Mouse (Mus musculus) CD8-positive naive resting alpha-beta T cell, adult 2 months (primary cell): ENCODE data around the gene Rhbdl1.
A peak's percentile ranks its signal among the peaks of the same experiment; 100 is the strongest.
"Not testable (repeated sequence)": the region's sequence is repeated elsewhere in the genome, so short reads cannot be mapped to it uniquely, and the experiment has no call there.

Experiments
- DNase-seq, 2 experiments: peaks; one replicate each; pipeline ENCODE4 v3.0.0; 2022; ENCODE audit warnings: low read depth in 2 of 2, low spot score in 2 of 2

Rhbdl1 gene

DNA sequence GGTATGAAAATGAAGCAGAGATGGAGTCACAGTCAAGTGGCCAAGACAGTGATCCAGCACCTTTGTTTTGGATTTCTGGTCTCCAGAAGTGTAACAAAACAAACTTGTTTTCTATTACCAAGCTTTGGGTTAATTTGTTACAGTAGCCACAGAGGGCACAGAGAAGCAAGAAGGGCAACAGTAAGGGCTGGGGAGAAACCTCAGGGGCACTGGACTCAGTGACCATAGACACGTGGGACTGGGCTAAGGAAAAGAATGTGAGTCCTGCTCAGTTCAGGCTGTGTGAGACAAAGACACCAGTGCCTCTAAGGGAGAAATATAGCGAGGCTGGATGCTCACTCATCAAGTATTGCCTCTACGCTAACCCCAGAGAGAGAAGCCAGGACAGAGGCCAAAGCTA is 35.6 kb upstream of the Rhbdl1 start:
- no peak for DNase-seq

DNA sequence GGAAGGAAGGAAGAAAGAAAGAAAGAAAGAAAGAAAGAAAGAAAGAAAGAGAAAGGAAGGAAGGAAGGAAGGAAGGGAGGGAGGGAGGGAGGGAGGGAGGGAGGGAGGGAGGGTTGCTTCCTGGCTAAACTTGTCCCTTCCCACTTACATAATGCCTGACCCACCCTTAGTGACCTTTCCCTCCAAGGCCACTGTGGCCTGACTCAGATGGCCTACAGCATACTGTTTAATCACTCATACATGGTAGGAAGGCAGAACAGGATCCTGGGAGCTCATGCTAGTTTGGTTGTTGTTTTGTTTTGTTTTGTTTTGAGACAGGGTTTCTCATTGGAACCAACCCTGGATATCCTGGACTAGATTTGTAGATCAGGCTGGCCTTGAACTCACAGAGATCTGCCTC is 34.5 kb upstream of the Rhbdl1 start:
- DNase-seq: not testable (repeated sequence)

DNA sequence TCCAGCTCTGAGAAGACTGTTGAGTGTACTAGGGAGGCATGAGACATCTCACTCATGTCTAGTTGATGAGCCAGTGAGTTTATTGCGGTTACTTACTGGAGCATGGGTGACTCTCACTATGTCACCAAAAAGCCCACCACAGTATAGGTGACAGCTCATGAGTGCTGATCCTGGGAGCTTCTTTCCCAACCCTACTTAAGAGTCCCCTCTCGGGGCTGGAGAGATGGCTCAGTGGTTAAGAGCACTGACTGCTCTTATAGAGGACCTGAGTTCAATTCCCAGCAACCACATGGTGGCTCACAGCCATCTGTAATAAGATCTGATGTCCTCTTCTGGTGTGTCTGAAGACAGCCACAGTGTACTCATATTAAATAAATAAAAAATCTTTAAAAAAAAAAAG is 32.9 kb upstream of the Rhbdl1 start:
- no peak for DNase-seq

DNA sequence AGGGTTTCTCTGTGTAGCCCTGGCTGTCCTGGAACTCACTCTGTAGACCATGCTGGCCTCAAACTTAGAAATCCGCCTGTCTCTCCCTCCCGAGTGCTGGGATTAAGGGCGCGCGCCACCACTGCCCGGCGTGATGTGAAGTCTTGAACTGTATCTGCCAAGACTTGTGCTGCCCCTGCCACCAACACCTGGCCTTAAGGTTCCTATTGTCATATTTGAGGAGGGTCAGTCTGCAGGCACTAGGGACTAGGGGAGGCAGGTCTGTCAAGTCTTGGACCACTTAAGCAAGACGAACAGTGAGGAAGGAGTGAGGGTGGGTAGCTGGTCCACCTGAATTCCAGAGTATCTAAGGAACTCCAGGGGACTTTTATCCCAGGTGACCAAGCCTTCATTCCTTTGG is 32.4 kb upstream of the Rhbdl1 start:
- DNase-seq: no peak

DNA sequence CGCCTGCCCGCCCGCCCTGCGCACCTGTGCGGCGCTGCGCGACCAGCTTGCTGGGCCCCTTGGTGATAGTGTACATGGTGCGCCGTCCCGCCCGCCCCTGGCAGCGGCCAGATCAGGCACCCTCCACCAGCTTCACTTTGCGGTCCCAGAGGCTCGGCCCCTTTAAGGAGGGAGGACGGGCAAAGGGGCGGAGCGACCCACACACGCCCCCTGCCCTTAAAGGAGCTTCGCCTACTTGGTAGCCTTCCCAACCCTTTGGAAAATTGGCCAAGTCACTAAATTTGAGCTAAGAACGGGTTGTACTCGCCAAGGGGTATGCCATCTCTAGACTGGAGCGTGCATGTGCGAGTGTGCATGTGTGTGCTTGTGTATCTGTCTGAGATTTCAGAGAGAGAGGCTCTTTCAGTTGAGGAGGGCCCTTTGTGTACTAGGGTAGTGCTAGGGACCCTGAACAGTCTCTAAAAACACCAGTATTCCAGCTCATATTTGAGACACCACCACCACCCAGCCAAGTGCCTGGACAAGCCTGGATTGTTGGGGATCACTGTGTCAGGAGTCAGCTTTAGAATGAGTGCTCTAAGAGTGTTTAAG is 31.6 kb upstream of the Rhbdl1 start, which contains the start of gene Mcrip2:
Gene Mcrip2, minus strand, starts transcription at position 164 of the 591 bp plus-strand sequence.
- peak; percentile 41 to 46 for DNase-seq

DNA sequence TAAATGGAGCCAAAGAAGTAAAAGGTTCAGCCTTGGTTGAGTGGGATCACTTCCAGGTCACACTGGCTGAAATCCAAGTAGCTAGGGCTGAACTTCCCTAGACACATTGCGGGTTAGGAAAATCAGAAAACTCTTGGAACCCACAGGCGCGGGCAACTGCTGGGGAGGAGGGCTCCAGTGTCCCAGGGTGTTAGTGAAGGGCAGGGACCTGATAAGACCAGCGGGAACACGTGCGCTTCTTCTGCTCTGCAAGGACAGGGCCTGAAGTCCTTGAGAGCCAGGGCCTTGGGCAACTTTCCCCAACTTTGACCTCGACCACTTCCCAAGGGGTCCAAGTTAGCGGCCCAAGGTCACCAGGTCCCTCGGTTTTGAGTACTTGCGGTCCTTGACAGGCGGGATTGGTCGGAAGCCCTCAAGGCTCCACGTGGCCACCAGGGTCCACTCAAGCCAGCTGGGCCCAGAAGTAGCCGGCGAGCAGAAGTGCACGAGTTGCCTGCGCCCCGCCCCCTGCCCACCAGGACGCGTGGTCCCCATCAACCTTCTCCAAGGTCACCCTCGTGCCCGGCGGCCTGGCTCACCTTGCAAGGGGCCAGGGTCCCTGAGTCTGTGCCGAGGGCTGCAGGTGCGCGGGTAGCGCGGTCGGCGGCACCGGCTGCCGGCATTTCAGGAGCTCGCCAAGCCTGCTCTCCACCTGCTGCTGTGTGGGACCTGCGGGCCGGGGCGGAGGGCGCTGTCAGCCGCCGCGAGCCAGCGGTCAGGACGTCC is 30.9 kb upstream of the Rhbdl1 start:
- DNase-seq: no peak

DNA sequence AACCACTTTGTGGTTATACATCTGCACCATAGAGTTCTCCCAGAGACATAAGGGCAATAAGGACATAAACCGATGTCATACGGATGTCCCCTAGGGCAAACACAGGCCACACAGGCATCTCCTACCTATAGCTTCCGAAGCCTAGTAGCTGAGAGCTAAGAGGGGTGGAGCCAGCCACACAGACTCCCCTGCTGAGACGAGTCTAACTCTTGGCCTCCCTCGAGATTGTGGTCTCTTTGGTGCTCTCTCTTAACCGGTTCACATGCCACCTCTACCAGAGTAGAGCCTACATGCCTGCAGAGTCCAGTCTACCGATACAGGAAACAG is 30.4 kb upstream of the Rhbdl1 start:
- DNase-seq: peak; percentile 21 to 31

DNA sequence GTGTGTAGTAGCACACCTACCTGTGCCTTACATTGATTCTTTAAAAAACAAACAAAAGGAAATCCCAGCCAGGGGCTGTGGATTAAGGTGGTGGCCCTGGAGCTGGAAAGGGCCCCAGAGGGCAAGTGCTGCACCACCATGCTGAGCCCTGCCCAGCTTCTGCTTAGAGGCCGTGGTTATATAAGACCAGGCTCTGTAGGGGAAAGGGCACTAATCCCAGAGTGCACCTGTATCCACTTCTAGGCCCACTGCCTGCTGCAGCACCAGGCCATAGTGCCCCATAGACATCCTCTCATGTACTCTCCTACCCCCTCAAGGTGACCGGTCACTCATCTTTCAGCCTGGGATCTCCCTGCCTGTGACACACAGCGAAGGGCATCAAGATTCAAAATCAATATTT is 29.1 kb upstream of the Rhbdl1 start:
- no peak for DNase-seq

DNA sequence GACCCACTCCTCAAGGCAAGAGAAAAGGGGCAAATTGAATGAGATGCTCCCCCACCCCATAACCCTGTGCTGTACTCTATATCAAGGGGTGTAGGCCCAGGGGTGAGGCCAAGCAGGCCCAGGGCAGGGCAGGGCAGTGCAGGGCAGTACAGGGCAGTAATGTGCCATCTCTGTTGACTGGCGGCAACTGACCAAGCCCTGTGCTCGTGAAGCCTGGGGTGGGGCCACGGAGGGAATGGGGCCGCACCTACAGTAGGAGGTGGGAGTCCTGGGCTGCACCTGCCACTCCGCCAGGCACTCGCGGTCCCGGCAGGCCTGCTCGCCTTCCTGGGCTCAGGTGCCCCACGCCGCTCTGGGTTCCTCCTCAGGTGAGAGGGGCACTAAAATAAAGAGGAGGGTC is 28.2 kb upstream of the Rhbdl1 start:
- DNase-seq: no peak

DNA sequence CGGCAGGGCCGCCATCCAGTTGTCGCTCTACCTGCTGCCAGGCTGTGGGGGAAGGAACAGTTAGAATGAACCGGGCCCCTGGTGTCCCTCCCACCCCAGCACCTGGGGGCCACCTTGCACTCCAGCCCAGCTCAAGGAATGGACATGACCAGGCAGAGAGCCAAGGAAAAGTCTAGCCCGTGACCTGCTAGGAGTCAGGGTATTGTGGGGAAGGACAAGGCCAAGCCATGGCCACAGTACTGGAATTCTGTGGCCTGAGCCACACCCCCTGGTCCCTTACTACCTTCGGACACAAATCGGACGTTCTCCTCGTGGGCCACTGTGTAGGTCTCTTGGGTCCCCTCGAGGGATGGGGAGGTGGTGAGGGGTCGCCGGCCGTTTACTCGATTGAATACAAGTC is 27.2 kb upstream of the Rhbdl1 start:
- no peak for DNase-seq

DNA sequence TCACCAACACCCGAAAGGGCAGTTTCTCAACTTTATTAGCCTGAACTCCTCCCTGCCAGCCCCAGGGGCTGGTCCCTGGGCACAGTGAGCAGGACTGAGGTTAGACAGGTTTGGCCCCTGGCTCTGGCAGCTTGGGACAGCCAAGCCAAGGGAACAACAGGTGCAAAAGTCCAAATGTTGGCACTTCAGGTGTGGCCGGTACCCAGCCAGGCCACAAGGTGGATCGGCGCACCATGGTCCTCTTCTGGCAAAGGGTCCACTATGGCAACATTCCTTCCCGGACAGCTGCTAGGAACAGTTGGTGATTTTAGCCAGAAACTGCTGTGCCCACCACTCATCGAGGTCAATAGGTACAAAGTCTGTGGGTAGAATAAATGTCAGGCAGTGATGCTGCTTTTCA is 26.6 kb upstream of the Rhbdl1 start:
- DNase-seq: no peak

DNA sequence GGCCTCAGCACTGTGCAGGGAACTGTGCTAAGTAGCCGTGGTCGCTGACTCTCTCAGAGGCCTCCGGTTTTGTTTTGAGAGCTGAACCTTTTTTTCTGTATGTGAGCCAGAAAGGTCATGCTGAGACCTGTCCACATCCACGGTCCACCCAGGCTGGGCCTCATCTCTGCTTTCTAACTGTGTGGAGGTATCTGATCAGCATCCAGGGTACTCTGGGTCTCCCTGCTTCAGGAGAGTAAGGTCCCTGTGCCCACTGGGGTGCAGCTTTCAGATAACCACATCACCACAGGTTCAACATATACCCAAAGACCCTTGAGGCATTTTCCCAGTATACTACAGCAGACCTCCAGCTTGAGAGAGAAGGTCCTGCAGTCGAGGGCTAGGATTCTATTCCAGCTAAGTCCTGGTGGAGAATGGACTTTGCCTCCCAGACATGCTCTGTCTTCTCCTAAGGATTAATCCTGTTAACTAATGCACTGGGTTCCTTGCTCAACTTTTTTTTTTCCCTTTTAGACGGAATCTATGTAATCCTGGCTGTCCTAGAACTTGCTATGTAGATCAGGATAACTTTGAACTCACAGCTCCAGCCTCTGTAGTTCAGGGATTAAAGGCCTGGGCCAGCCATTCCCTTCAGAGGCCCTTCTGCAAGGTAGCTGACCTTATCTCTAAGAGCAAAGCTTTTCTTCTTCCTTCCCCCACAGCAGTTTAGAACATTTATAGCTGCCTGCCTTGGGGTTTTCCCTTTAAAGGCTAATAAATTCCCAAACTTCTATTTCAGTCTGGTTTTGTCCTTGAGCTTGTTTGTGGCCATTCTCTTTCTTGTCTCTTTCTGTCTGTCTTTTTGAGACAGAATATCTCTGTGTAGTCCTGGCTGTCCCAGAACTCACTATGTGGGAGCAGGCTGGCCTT is 24.9 kb upstream of the Rhbdl1 start:
- DNase-seq: no peak

DNA sequence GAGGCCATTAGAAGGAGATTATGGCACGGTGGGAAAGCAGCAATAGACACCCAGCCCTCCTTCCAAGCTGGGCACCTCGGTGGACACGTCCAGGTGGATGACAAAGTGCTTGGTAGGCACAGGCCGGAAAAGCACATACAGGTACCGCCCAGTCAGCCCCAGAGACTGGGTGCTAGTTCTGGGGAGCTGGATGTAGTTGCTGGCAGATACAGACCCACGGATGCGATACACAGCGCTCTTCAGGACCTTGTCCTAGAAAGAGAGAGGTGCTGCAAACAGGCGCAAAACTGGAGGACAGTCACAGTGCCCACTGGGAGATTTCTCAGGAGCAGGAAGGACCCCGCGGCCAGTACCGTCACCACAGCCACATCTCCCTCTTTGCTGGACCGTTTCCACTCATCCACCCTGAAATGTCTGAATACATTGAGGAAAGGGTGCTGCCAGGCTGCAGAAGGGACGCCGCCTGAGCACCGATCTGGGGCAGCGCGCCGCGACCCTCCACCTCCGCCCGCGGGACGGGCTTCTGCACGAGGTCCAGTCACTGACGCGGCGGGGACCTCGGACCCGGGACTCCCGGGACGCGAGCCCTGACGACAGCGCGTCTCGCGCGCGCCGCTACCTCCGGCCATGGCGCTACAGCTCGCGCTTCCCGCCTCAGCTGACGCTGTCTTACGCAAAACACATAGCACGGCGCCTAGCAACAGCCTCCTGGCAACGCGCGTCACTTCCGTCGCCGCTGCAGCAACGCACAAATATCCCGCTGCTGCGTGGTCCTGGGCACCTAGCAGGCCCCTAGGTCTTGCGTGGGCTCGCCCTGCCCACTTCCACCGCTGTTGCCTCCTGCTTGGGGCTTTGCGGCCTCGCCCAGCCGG is 24.0 kb upstream of the Rhbdl1 start, which contains the start of gene Wdr90:
Gene Wdr90, minus strand, starts transcription at position 670 of the 872 bp plus-strand sequence.
- peak; percentile 80 to 83 for DNase-seq

DNA sequence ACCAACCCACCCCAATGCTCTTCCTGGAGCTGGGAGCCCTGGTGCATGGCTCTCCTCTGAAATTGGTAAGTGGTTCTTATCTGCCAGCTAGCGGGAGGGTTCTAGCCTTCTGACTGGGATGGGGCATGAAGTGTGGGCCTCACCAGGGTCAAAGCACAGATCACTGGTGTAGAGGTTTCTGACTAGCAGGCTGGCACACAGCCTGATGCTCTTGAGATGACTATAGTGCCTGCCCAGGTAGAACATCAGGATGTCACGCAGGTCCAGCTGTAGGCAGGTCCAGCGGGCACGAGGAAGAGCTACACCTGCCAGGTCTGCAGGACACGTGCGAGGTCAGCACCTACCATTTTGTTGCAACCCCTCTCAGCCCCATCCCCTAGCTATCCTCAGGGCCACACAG is 23.1 kb upstream of the Rhbdl1 start:
- DNase-seq: no peak

DNA sequence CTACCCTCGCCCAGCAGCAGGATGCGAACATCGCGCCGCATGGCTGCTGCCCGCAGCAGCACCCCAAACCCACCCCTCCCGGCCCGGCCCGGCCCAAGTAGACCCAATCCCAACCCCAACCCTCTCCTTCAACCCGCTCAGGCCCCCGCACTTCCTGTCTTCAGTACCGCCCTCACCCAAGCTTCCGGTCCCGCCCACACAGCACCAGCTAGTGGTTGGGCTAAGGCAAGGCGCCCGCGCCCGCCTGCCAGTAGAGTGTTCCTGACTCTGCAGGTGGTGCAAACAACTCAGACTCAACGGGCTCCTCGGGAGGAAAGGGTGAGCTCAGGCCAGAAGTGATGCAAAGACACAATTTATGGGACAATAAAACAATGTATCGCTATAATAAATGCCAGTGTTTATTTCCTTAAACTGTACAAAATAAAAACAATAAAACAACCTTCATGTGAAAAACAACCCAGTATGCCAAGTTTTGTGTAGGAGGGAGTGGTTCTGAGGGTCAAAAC is 7.4 kb upstream of the Rhbdl1 start, which contains the start of gene Rhot2:
Gene Rhot2, minus strand, starts transcription at position 456 of the 506 bp plus-strand sequence.
- DNase-seq: peak; percentile 92 to 96

DNA sequence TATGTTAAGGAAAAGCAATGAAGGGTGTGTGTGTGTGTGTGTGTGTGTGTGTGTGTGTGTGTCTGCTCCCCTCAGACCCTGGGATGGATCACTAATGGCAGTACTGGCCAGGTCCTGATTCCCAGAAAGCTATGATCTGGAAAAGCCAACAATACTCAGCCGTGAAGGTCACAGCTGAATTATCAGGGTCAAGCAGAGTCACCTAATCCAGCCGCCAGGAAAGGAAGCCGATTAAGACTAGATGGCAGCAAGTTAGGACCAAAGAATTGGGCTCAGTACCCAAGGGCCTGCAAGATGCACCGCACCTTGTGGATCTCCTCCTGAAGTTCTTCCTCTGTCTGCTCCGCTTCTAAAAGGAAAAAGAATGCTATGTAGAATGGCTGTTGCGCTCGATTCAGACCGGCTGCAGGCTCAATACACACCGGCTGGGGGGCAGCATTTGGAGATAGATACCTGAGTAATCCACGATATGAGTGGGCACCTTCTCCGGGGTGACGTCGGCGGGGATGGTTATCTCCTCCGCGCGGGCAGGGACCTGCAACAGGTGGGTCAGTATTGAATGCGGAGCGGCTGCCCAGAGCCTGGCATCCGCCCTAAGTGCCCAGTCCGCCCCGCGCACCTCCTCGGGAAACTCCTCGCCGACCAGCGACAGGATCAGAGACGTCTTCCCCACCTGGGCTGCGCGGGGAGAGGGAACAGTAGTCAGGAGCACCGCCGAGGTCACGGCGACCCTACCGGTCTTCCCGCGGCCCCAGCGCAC is 6.7 kb upstream of the Rhbdl1 start:
- peak in 1 of 2 experiments; percentile 18 for DNase-seq

DNA sequence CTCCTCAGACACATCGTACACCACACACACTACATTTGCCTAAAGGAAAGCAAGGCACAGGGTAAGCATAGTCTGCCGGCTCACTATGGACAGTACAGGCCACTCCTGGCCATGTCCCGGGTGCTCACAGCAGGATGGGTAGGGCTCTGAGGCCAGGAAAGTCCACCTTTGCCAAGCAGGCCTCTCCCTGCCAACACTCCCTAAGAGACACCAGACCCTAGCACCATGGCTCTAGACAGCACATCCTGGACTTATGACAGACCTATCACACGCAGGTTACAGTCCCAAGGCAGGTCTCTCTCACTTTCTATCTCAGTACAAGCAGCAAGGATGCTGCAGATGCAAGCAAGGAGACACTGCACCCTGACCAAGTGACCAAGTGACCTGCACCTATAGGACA is 6.0 kb upstream of the Rhbdl1 start:
- no peak for DNase-seq

DNA sequence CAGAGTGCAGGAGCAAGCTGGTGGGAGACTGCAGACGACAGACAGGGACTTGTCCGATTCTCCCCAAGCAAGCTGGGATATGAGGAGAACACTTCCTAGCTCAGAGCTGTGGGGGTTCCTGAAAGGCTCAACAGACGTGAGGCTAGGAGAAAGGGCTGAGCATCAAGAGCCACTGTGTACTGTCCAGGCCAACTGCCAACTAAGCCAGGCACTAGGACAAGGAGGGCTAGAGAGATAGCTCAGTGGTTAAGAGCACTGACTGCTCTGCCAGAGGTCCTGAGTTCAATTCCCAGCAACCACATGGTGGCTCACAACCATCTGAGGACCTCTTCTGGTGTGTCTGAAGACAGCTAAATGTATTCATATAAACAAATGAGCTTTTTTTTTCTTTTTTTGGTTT is 5.4 kb upstream of the Rhbdl1 start:
- DNase-seq: no peak

DNA sequence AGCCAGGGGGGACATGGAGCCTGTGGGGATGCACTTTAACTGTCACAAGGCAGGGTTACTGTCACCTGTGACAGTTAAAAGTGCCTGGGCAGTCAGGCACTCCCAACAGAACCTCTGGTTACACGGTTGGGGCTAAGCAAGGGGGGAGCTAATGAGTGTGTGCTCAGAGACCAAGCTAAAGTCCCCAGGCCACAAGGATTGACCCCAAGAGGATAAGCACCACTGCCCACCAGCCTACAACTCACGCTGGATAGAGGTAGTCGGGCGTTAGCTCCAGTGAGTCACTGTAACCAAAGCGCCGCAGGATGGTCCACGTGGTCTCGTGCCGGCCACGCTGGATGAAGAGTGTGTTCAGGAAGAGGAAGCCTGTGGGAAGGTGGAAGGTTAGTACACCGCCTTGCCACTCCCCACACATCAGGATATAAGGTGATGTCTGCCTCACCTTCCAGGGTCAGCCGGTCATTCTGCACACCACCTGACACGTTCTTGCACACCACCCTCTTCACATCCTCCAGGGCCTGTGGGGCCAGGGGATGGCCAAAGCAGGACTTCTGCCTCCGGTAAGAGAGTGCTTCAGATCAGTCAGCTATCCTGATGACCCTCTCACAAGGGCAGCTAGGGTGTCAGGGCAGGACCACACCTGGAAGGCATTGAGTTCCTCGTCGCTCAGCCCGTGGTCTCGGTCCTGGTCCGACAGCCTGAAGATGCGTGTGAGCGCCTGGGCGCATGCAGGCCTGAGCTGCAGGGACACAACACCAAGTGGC is 4.2 kb upstream of the Rhbdl1 start, which contains the start of gene Gm20683:
Gene Gm20683, minus strand, starts transcription at position 647 of the 764 bp plus-strand sequence.
- no peak for DNase-seq
